Mouse (Mus musculus): ENCODE results near the gene Tbcc.

The Tbcc gene

GRCm38 (mm10) chr17:46870204-46870798, 20.2 kb upstream of the Tbcc start:
- DNase-seq (ENCODE audit: low spot score) = no peak

- DNase-seq (ENCODE audit: low spot score) = no peak
Measured at GRCm38 (mm10) chr17:46870913-46871312, 19.6 kb upstream of the Tbcc start.

- no peak for DNase-seq (ENCODE audit: low spot score)
Measured at GRCm38 (mm10) chr17:46872806-46873205, 17.7 kb upstream of the Tbcc start.

GRCm38 (mm10) chr17:46874133-46874532, 16.4 kb upstream of the Tbcc start:
- DNase-seq (ENCODE audit: low spot score) = no peak

GRCm38 (mm10) chr17:46875626-46876025, 14.9 kb upstream of the Tbcc start:
- no peak for DNase-seq (ENCODE audit: low spot score)

GRCm38 (mm10) chr17:46876371-46876950, 14.0 kb upstream of the Tbcc start:
- no peak for DNase-seq (ENCODE audit: low spot score)

GRCm38 (mm10) chr17:46877061-46877460, 13.4 kb upstream of the Tbcc start:
- no peak for DNase-seq (ENCODE audit: low spot score)

- no peak for DNase-seq (ENCODE audit: low spot score)
Measured at GRCm38 (mm10) chr17:46879841-46880311, 10.6 kb upstream of the Tbcc start.

- DNase-seq (ENCODE audit: low spot score) = no peak
Measured at GRCm38 (mm10) chr17:46880322-46880721, 10.2 kb upstream of the Tbcc start.

- DNase-seq (ENCODE audit: low spot score) = no peak
Measured at GRCm38 (mm10) chr17:46881728-46882127, 8.8 kb upstream of the Tbcc start.

GRCm38 (mm10) chr17:46883107-46883506, 7.4 kb upstream of the Tbcc start:
- DNase-seq (ENCODE audit: low spot score) = no peak

GRCm38 (mm10) chr17:46884766-46885165, 5.7 kb upstream of the Tbcc start:
- DNase-seq (ENCODE audit: low spot score) = no peak

- no peak for DNase-seq (ENCODE audit: low spot score)
Measured at GRCm38 (mm10) chr17:46885218-46885909, 5.1 kb upstream of the Tbcc start.

- no peak for DNase-seq (ENCODE audit: low spot score)
Measured at GRCm38 (mm10) chr17:46885910-46886643, 4.4 kb upstream of the Tbcc start.

GRCm38 (mm10) chr17:46888511-46889212, 1.8 kb upstream of the Tbcc start:
- no peak for DNase-seq (ENCODE audit: low spot score)

GRCm38 (mm10) chr17:46889450-46890084, 917 bp upstream of the Tbcc start:
- peak; percentile 60 for DNase-seq (ENCODE audit: low spot score)

GRCm38 (mm10) chr17:46890843-46891594, 535 bp downstream of the Tbcc start:
- no peak for DNase-seq (ENCODE audit: low spot score)

- no peak for DNase-seq (ENCODE audit: low spot score)
Measured at GRCm38 (mm10) chr17:46895426-46895825, 4.9 kb downstream of the Tbcc start.

GRCm38 (mm10) chr17:46897221-46897950, 6.9 kb downstream of the Tbcc start:
- no peak for DNase-seq (ENCODE audit: low spot score)

- no peak for DNase-seq (ENCODE audit: low spot score)
Measured at GRCm38 (mm10) chr17:46900941-46901340, 10.5 kb downstream of the Tbcc start.

All from ovary, postnatal 10 days (tissue).